Mouse (Mus musculus) heart, adult 2 months (tissue): ENCODE results near the gene Mecom. TPM values are rescaled to one million over a fixed set of nuclear protein-coding genes. Genes with fewer than 3 reads are reported as not detected.

Source experiments
- DNase-seq, 2 experiments: peaks; one replicate each; pipeline ENCODE4 v3.0.0; 2021
- H3K27ac ChIP-seq: fragments of 200-600 bp; 2 replicates; pipeline ENCODE4 v1.8.1; 2022
- H3K27me3 ChIP-seq: fragments of 200-500 bp; 2 replicates; pipeline ENCODE4 v1.6.1; 2012; ENCODE audit warnings: mild to moderate bottlenecking, low read length, inconsistent platforms, mixed read lengths; ENCODE audit not compliant: control insufficient read depth, insufficient read depth
- H3K36me3 ChIP-seq: fragments of 200-500 bp; 2 replicates; pipeline ENCODE4 v1.6.1; 2012; ENCODE audit warnings: low read length, inconsistent platforms; ENCODE audit not compliant: control insufficient read depth, insufficient read depth
- H3K4me1 ChIP-seq: fragments of 200-500 bp; 2 replicates; pipeline ENCODE4 v1.6.1; 2011; ENCODE audit warnings: low read length; ENCODE audit not compliant: control insufficient read depth, insufficient read depth
- H3K4me3 ChIP-seq: fragments of 200-600 bp; 2 replicates; pipeline ENCODE4 v1.8.1; 2022
- H3K79me2 ChIP-seq: fragments of 200-500 bp; replicated peaks from 2 replicates; pipeline ENCODE4 v1.6.1; 2012; ENCODE audit warnings: mild to moderate bottlenecking, inconsistent platforms, low read length, moderate library complexity, mixed read lengths; ENCODE audit not compliant: control insufficient read depth, insufficient read depth
- H3K9ac ChIP-seq: fragments of 200-500 bp; 2 replicates; pipeline ENCODE4 v1.6.1; 2012; ENCODE audit warnings: low read depth, mild to moderate bottlenecking, control low read depth, inconsistent platforms, low read length, mixed read lengths
- CTCF ChIP-seq: fragments of 200-600 bp; IDR thresholded peaks from 2 replicates; pipeline ENCODE4 v1.8.1; 2022; ENCODE audit warnings: antibody characterized with exemption, mild to moderate bottlenecking, moderate library complexity
- EP300 ChIP-seq: fragments of 200-500 bp; IDR thresholded peaks from 2 replicates; pipeline ENCODE4 v1.6.1; 2011; ENCODE audit warnings: low read depth, low read length, control low read depth; ENCODE audit not compliant: insufficient read depth
- POLR2A ChIP-seq: fragments of 200-500 bp; IDR thresholded peaks from 2 replicates; pipeline ENCODE4 v1.6.1; 2011; ENCODE audit warnings: mild to moderate bottlenecking, low read depth, low read length, control low read depth; ENCODE audit not compliant: insufficient read depth
- WGBS: fragments of 180-500 bp; shearing (Covaris S2); methylation state at CpG from one replicate; pipeline ENCODE4 v1.1.7; 2018; 5-methylcytosine and 5-hydroxymethylcytosine counted together
- intact Hi-C: fragments of 180-260 bp; cut with DNase I; formaldehyde crosslinking; loops from one replicate; pipeline ENCODE4 v1.15.1; 2025
- polyA plus RNA-seq: library from polyadenylated mRNA; depleted of rRNA; stranded (reverse); fragments of >200 nt; gene quantifications from 2 replicates; pipeline ENCODE4 v1.2.3, GENCODE M21; 2012
- total RNA-seq, 2 experiments: library from RNA; stranded (reverse); gene quantifications; 2 replicates each; pipeline ENCODE4 v1.2.3; 2021

Gene Mecom
- total and polyA plus RNA-seq, 3 experiments = 5.2 to 18.6 (median 12.5) TPM

DNA sequence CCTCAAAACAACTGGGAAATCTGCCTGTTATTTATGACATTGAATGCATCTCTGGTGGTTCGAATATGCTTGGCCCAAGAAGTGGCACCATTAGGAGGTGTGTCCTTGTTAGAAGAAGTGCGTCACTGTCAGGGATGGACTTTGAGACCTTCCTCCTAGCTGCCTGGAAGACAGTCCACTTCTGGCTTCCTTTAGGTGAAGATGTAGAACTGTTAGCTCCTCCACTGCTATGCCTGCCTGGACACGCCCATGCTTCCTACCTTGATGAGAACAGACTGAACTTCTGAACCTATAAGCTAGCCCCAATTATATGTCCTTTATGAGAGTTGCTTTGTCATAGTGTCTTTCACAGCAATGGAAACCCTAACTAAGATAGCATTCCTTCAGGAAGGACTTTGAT is 352.6 kb downstream of the Mecom start:
- Histone ChIP-seq H3K79me2 (no peaks in the 10 kb centered on the region), H3K27ac (no peak overlapping the region), H3K4me1 (no peaks in the 10 kb centered on the region; the same call in 1 of the 2 replicates), H3K4me3 (no peak overlapping the region), H3K27me3 (no peaks in the 10 kb centered on the region), H3K9ac (no peak overlapping the region), H3K36me3 (no peaks in the 10 kb centered on the region)
- WGBS = 84% methylated on average over 3 of the region's 3 CpGs
- intact Hi-C loops = no loop called here
- no peak for TF ChIP-seq POLR2A
- no peak for DNase-seq

DNA sequence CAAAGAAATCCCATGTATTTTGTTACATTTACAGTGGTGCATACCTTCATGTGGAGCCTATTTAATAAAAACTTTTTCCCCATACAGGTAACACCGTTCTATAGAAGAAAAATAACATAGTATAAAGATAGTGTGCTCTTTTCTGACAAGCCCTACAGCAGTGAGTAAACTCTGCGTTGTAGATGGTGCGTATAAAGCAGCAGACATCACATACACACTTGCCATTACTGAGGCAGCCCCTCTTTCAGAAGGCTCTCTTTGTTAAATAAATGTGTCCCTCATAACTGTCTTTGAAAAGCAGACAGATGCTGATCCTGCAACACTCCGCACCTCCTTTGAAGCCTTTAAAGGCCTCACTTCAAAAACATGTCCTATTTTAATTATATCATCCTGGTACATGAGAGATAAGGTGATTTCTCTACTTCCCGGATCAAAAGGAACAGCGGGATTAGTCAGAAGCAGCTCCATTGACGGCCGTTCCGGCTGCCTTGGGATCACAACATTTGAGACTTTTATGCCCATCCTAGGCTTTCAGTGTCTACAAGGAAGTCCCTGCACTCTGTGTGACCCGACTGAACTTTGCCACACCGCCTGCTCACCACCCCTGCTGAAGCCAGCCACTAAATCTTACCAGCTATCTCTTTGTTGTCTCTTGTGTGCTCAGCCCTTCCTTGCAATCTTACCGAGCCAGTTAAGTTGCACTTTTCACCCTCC is 355.4 kb downstream of the Mecom start:
- peaks cover 2% of the 10 kb centered on the region; the same call in 1 of the 2 replicates for H3K36me3 ChIP-seq
- peaks cover 3% of the 10 kb centered on the region for H3K4me1 ChIP-seq
- no peaks in the 10 kb centered on the region for H3K27me3 ChIP-seq
- no peaks in the 10 kb centered on the region for H3K79me2 ChIP-seq
- H3K27ac ChIP-seq = no peak overlapping the region
- H3K9ac ChIP-seq = no peak overlapping the region
- no peak overlapping the region for H3K4me3 ChIP-seq
- DNase-seq = no peak
- TF ChIP-seq EP300 (no peak), CTCF (no peak), POLR2A (no peak)
- WGBS = 61% methylated on average over 12 of the region's 12 CpGs
- intact Hi-C loops = no loop called here

DNA sequence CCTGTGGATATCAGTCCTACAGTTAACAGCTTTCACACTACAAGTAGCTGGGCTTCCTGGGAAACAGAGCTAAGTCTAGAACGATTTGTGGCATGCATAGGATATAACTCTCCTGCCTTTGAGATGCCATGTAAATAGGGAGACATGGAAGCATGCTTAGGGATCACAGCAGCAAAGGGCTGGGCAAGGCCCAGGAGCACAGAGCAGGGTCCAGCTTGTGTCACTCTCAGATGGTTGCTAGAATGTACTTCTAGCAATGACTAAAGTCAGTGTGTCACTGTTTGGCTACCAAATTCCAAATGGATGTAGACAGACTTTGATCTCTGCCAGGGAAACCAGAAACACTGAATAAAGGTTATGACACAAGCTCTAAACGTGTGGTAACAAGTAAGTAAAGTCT is 358.5 kb downstream of the Mecom start:
- no peak overlapping the region for H3K4me3 ChIP-seq
- H3K4me1 ChIP-seq = peaks cover 3% of the 10 kb centered on the region
- no peaks in the 10 kb centered on the region for H3K79me2 ChIP-seq
- H3K36me3 ChIP-seq = peaks cover 2% of the 10 kb centered on the region; the same call in 1 of the 2 replicates
- H3K27me3 ChIP-seq = no peaks in the 10 kb centered on the region
- no peak overlapping the region for H3K27ac ChIP-seq
- intact Hi-C loops = no loop called here
- DNase-seq = no peak
- 63% methylated on average over 2 of the region's 2 CpGs for WGBS
- TF ChIP-seq CTCF (no peak), EP300 (no peak), POLR2A (no peak)
- no peak overlapping the region for H3K9ac ChIP-seq

DNA sequence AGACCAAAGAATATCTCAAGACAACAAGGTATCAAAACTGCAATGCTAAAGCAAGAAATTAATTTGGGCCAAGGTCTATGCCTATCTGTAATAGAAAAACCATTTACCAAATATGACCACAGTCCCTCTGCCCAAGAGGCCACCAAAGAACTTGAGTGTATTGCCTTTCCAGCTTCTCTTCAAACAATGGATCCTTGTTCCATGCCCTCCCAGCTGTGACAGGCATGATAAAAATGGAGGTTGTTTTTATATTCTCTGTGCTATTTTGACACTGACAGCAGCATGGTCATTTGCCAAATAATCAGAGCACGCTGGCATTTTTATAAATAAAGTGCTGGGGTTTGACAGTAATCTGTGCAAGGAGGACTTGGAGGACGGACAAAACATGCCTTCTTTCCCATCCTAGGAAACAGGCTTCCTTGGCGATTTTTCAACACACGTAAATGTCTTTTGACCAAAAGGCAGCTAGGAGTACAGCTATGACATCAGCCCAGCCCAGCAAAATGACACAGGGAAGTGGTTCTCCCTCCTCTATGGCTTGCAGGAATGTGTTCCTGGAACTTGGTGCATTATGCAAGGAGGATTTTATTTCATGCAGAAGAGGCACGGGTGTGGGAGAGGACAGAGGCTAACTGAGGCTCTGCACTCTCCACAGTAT is 359.9 kb downstream of the Mecom start:
- Histone ChIP-seq H3K4me3 (no peak overlapping the region), H3K36me3 (peaks cover 2% of the 10 kb centered on the region; the same call in 1 of the 2 replicates), H3K27ac (no peak overlapping the region), H3K4me1 (peaks cover 3% of the 10 kb centered on the region), H3K27me3 (no peaks in the 10 kb centered on the region), H3K79me2 (no peaks in the 10 kb centered on the region), H3K9ac (no peak overlapping the region)
- intact Hi-C loops = no loop called here
- 20% methylated on average over 5 of the region's 5 CpGs for WGBS
- DNase-seq = no peak
- no peak for TF ChIP-seq CTCF
- TF ChIP-seq EP300 = no peak
- no peak for TF ChIP-seq POLR2A

DNA sequence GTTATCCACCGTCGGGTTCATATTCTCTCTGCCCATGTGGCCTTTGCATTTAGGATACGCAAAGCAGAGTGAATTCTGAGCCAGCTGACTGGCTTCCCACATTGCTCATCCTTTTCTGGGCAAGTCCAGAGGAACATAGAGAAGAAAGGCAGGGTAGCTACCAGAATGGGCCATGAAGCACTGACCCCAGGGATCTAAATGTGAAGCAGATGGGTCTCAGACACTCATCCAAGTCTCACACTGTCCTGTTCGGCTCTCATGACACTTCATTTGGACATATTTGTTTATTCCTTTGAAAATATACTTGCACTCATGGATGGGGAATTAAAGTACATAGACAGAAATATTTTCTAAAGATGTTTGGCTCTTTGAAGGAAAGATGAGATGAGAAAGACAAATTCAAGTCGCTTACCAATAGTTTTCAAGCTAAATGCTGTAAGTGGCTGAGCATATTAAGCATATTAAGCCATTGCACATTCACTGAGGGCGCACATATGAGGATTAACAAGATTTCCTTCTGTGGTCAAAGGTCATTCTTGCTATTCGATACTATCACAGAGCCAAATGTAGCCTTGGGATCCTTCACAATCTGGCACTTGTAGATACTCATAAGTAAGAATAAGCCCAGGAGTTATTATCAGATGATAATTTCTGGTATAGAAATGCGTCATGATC is 365.9 kb downstream of the Mecom start:
- no peak for TF ChIP-seq CTCF
- no peak for TF ChIP-seq POLR2A
- 87% methylated on average over 8 of the region's 8 CpGs for WGBS
- intact Hi-C loops = no loop called here
- DNase-seq = no peak
- Histone ChIP-seq H3K4me1 (no peaks in the 10 kb centered on the region), H3K27me3 (no peaks in the 10 kb centered on the region), H3K4me3 (no peak overlapping the region), H3K27ac (no peak overlapping the region), H3K9ac (no peak overlapping the region), H3K79me2 (no peaks in the 10 kb centered on the region), H3K36me3 (no peaks in the 10 kb centered on the region)

DNA sequence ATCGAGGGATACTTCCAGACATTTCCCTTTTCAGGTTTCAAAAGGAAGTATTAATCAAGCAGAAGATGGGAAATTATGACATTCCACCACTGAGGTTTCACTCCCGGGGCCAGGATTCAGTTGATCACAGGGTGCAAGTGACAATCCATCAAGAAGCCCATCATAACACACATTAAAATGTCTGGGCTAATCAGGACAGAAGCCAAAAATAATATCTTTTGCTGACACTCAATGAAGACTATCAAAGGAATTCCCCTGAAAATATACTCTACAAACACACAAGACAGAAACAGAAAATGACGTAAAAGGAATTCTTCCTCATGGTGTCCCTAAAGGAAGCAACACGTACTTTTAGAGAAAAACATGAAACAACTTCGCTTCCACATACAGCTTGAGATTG is 371.2 kb downstream of the Mecom start:
- H3K36me3 ChIP-seq = no peaks in the 10 kb centered on the region
- H3K4me3 ChIP-seq = no peak overlapping the region
- no peak overlapping the region for H3K9ac ChIP-seq
- H3K79me2 ChIP-seq = no peaks in the 10 kb centered on the region
- no peaks in the 10 kb centered on the region for H3K27me3 ChIP-seq
- intact Hi-C loops = no loop called here
- TF ChIP-seq CTCF = no peak
- TF ChIP-seq EP300 = no peak
- TF ChIP-seq POLR2A = no peak
- H3K27ac ChIP-seq = no peak overlapping the region
- no peaks in the 10 kb centered on the region for H3K4me1 ChIP-seq
- 62% methylated on average over 5 of the region's 5 CpGs for WGBS
- no peak for DNase-seq
